Mouse (Mus musculus): ENCODE data around the gene Dok1. TPM values are rescaled to one million over a fixed set of nuclear protein-coding genes. Genes with fewer than 3 reads are reported as not detected.

Gene Dok1
- total RNA-seq, 2 experiments from 2014 or later, result 1.9 to 2.5 TPM

DNA sequence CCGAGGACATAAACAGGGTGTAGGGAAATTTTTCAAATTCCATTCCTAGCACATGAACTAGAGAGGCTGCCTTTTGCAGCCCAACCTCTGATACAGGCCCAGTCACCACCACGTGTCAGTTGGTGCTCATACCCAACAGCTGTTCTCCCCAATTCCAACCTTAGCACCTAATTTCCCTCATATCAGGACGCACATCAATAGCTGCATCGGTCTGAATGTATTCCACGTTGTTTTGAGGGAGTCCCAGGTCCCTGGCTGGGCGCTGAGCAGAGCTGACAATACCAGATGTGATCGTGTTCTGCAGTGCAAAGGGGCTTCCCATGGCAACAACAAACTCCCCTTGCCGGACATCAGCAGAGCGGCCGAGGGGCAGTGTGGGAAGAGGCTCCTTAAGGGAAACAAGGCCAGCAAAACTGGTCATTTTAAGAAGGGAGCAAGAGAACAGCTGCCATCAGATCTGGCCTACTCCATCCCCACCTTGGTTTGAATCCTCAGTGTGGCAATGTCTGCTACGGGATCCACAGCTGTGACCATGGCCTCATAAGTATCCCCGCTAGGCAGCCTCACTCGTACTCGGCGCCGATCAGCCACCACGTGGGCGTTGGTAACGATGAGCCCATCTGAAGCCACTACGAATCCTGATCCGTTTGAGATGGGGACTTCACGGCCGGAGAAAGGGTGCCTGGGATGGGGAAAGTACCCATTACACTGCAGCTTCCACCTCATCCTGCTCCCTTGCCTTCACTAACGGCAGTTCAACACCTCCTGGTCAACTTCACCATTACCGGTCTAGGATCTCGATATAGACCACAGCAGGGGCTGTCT, 20.1 kb upstream of the Dok1 start:
- DNase-seq (ENCODE audit: extremely low spot score in 1 of 2, low spot score in 1 of 2), result peak in 1 of 2 experiments; percentile 49

DNA sequence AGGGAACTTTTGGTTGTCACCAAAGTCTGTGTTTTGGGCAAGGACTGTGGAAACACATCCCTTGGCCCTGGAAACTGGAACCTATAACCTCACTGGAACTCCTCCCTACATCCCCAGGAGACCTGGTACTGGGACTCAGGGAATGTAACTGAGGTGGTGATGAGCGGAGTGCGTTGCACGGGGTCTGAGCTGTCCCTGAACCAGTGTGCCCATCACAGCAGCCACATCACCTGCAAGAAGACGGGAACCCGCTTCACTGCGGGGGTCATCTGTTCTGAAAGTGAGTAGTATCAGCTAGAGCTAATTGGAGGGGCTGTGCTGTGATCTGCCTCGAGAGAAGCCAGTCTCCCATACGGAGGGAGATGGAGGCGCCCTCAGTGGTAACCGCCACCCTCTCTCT, 16.1 kb upstream of the Dok1 start:
- DNase-seq (ENCODE audit: extremely low spot score in 1 of 2, low spot score in 1 of 2), result no peak

GRCm38 (mm10) chr6:83044742-83045141, 11.5 kb upstream of the Dok1 start:
- DNase-seq (ENCODE audit: extremely low spot score in 1 of 2, low spot score in 1 of 2), result no peak

DNA sequence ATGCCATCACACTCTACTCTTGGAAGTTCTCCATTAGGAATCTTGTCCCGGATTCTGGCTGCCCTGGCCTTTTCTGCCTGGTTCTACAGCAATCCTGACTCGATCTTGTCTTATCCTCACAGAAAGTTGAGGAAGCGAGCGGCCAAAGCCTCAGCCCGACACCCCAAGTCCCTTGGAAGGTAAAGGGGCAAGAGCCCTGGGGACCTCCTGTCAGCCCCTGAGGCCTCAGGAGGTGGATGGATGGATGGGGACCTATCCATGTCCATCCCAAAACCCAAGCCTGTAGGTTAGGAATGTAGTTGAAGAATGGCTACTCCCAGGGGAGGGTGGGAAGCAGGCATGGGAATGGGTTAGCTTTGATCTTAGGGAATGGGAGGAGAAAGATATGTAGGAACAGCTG, 10.7 kb upstream of the Dok1 start:
- DNase-seq (ENCODE audit: extremely low spot score in 1 of 2, low spot score in 1 of 2), result no peak

- no peak for DNase-seq (ENCODE audit: extremely low spot score in 1 of 2, low spot score in 1 of 2)
Observed at GRCm38 (mm10) chr6:83043561-83043960, 10.3 kb upstream of the Dok1 start.

DNA sequence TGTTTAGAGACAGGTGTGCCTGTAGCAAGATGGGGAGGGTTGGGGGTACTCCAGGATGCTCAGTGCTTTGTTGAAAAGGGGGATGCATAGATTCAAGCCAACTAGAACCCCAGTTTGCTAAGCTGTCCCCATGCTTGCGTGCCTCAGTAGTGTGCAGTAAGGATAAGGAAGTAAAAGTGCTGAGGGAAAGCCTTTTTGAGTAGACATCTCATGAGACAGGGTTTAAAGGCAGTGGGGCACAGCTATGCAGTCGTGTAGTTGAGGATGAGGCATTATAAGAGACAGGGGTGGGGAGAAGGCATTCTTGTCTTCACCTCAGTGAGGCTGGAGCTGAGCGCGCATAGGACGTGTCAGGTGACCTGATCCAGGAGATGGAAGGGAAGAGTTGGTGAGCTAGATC, 7.3 kb upstream of the Dok1 start:
- no peak for DNase-seq (ENCODE audit: extremely low spot score in 1 of 2, low spot score in 1 of 2)

- DNase-seq (ENCODE audit: extremely low spot score in 1 of 2, low spot score in 1 of 2), result peak; percentile 87 to 93
Observed at GRCm38 (mm10) chr6:83038496-83039012, 5.3 kb upstream of the Dok1 start.

DNA sequence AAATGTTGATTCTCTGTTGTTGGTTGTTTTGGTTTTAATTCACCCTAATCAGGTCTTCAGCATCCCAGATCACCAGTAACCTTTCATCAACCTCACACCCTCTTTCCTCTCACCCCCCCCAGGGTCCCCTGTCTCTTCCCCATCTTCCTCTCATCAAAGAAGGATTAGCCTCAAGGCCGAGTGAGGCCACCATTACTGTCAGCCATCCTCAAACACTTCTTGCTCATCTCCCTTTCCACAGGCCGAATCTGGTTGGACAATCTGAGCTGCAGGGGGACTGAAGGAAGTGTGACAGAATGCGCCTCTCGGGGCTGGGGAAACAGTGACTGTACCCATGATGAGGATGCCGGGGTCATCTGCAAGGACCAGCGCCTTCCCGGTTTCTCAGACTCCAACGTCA, 3.9 kb upstream of the Dok1 start:
- no peak for DNase-seq (ENCODE audit: extremely low spot score in 1 of 2, low spot score in 1 of 2)

- DNase-seq (ENCODE audit: extremely low spot score in 1 of 2, low spot score in 1 of 2), result no peak
Observed at GRCm38 (mm10) chr6:83034463-83035055, 1.3 kb upstream of the Dok1 start.

DNA sequence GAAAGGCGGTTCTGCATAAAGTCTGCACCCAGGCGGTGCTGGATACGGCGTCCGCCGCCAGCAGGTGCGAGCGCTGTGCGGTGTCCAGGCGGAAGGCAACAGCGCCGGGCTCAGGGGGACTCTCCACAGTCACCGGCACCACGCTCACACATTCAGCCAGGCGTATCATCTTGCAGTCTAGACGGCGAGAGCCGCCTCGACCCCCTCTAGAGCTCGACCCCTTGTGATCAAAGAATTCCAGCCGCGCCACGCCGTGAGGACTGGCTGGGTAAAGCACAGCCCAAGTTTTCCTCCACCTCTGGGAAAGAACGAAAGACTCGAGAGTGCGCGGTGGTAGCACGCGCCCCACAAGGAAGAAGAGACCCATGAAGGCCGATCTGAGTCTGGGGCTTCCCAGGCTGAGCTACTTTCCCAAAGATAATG, 491 bp downstream of the Dok1 start:
- no peak for DNase-seq (ENCODE audit: extremely low spot score in 1 of 2, low spot score in 1 of 2)

GRCm38 (mm10) chr6:83031921-83032590, 1.2 kb downstream of the Dok1 start:
- no peak for DNase-seq (ENCODE audit: extremely low spot score in 1 of 2, low spot score in 1 of 2)

DNA sequence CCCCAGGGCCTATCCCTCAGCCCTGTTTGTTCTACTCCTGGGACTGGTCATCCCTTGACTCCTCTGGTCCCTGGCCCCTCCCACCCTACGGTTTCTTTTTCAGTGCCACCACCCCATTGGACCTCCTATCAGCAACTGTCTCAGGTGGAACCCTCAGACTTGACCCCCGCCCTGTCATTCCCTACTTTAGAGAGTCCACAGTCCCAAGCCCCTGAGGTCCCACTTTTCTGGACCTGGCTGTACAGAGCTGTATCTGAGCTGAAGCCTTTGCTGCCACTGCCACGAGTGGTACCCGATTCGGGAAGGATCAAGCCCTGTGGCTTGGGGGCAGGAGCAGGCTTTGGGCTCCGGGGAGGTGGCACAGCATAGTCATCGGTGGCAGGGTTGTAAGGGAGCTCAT, 2.2 kb downstream of the Dok1 start:
- DNase-seq (ENCODE audit: extremely low spot score in 1 of 2, low spot score in 1 of 2), result no peak

- DNase-seq (ENCODE audit: extremely low spot score in 1 of 2, low spot score in 1 of 2), result no peak
Observed at GRCm38 (mm10) chr6:83029777-83030176, 3.5 kb downstream of the Dok1 start.

- DNase-seq (ENCODE audit: extremely low spot score in 1 of 2, low spot score in 1 of 2), result no peak
Observed at GRCm38 (mm10) chr6:83027706-83028105, 5.6 kb downstream of the Dok1 start.

DNA sequence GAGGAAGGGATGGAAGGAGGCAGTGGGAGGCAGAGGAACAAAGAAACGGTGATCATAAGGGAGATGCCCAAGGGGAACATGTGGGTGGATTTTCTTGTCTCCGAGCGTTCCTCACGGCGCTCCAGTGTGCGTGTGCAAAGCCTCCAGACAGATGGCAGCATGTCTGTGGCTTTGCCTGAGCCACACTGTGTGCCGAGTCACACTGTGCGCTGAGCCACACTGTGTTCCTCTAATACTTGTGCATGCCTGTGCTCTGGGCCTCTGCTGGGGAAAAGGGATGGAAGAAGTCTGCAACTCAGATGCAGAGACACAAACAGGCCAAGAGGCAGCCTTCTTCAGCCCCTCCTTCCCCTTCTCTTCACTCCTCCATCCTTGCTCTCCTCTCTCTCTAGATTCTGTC, 6.0 kb downstream of the Dok1 start:
- DNase-seq (ENCODE audit: extremely low spot score in 1 of 2, low spot score in 1 of 2), result no peak

DNA sequence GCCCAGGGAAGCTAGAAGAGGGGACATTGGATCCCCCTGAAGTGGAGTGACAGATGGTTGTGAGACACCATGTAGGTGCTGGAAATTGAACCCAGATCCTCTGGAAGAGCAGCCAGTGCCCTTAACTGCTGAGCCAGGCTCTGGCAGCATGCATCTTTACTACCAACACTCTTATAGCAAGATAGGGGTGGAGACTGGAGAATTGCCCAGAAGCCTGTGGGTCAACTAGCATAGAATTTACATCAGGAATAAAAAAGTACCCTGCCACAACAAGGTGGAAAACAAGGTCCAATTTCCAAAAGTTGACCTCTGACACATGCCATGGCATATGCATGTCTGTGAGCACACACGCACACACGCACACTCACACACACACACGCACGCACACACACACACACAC, 8.1 kb downstream of the Dok1 start:
- no peak for DNase-seq (ENCODE audit: extremely low spot score in 1 of 2, low spot score in 1 of 2)

GRCm38 (mm10) chr6:83024421-83024820, 8.8 kb downstream of the Dok1 start:
- DNase-seq (ENCODE audit: extremely low spot score in 1 of 2, low spot score in 1 of 2), result no peak

DNA sequence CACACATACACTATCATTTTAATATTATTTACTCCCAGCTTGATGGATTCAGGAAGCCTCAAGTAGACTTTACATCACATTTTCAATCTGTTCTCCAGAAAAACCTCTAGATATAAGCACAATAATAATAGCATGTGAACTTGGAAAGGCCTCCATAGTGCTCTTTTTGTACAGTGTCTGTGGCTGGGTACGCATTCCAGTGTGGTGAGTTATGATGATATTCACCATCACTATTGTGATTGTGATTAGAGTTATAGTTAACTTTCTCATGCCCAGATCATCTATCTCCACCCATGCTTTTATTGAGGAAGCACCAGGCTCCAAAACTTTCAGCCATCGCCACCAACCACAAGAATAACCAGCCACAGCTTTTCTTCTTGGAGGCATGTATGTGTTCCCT, 9.5 kb downstream of the Dok1 start:
- DNase-seq (ENCODE audit: extremely low spot score in 1 of 2, low spot score in 1 of 2), result no peak

GRCm38 (mm10) chr6:83023008-83023407, 10.3 kb downstream of the Dok1 start:
- no peak for DNase-seq (ENCODE audit: extremely low spot score in 1 of 2, low spot score in 1 of 2)

- no peak for DNase-seq (ENCODE audit: extremely low spot score in 1 of 2, low spot score in 1 of 2)
Observed at GRCm38 (mm10) chr6:83020836-83021593, 12.3 kb downstream of the Dok1 start.

- no peak for DNase-seq (ENCODE audit: extremely low spot score in 1 of 2, low spot score in 1 of 2)
Observed at GRCm38 (mm10) chr6:83020121-83020520, 13.2 kb downstream of the Dok1 start.

Measured in layer of hippocampus, postnatal 25 days (tissue).